Mouse (Mus musculus): ENCODE results near the gene Dtx4.

- TF ChIP-seq USF1 (IDR thresholded peaks at IDR 0.05; ENCODE audit: low read depth, low read length) (no peak), ZKSCAN1 (IDR thresholded peaks at IDR 0.05; ENCODE audit: borderline replicate concordance, low read depth, low read length) (no peak), CTCF (conservative IDR thresholded peaks at IDR 0.05 in 1 of 2, IDR thresholded peaks at IDR 0.05 in 1 of 2; ENCODE audit: low read depth in 2 of 2, low read length in 2 of 2) (0 out of 4 replicates have a peak, but pooled peaks of 1 of the 2 experiments have one; percentile 0)
These were observed 41.7 kb downstream of the Dtx4 start for GRCm38 (mm10) chr19:12459516-12459915.

Data from CH12.LX (cell line).